ENCODE assay signal across 8 mouse cellular contexts in the genomic region with DNA sequence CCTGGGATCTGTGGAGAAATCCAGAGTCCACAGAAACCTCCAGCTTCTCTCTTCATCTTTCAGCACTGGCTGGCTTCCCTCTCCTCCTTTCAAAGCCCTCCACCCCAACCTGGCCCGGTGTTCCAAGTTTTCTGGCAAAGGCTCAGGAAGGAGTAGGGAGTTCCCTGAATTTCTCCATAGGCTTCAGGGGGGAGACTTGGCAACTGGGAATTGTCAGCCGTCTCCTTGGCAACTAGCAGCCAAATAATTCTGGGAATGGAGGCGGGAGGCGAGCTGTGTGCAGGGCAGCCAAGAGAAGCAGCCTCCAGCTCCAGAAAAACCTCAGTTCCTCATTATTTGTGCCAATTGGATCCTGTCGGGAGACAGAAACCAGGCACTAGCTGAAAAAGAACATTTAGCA. TPM values are rescaled to one million over a fixed set of nuclear protein-coding genes. Genes with fewer than 3 reads are reported as not detected.
DNase-seq lines count a peak whose midpoint lies in the region; ATAC-seq and TF ChIP-seq lines count a peak whose summit lies in the region.

No protein-coding gene starts in this region.

- H3K4me3 ChIP-seq in ES-E14 (ENCODE audit: insufficient read depth in 1 of 2, low read depth in 1 of 2, low read length in 2 of 2, poor library complexity in 1 of 2, severe bottlenecking in 1 of 2) = no peak overlapping the region
- H3K4me3 ChIP-seq in forebrain, embryonic 11.5 days (ENCODE audit: low read depth, low read length) = no peak overlapping the region
- H3K4me3 ChIP-seq in neural tube, embryonic 13.5 days = no peak overlapping the region

- H3K4me2 ChIP-seq in forebrain, embryonic 11.5 days (ENCODE audit: low read depth, low read length, severe bottlenecking) = no peak overlapping the region
- H3K4me2 ChIP-seq in neural tube, embryonic 13.5 days = 0 out of 2 replicates have a peak overlapping the region, but pooled peaks have one; percentile 6

- DNase-seq in ES-E14 (ENCODE audit: low read depth, low spot score) = peak; percentile 4
- peak; percentile 56 for DNase-seq in brain, embryonic 18.5 days (ENCODE audit: low read depth, low spot score)
- peak; percentile 50 for DNase-seq in forebrain, embryonic 11.5 days (ENCODE audit: low spot score)
- DNase-seq in heart, postnatal 10 days = peak; percentile 63 to 69
- peak; percentile 63 to 65 for DNase-seq in left cerebral cortex, postnatal 36 days (ENCODE audit: low spot score in 2 of 2)
- no peak for DNase-seq in thymus, postnatal 36 days
- DNase-seq in thymus, adult 18-20 months = no peak

- no peaks in the 10 kb centered on the region for H3K36me3 ChIP-seq in ES-E14 (ENCODE audit: control insufficient read depth, insufficient read depth, low read length, poor library complexity, severe bottlenecking)
- H3K36me3 ChIP-seq in forebrain, embryonic 11.5 days (ENCODE audit: control insufficient read depth, insufficient read depth, low read length) = no peaks in the 10 kb centered on the region
- no peaks in the 10 kb centered on the region for H3K36me3 ChIP-seq in neural tube, embryonic 13.5 days

- H3K9me3 ChIP-seq in ES-E14 (ENCODE audit: control insufficient read depth, insufficient read depth, low read depth, low read length) = no peaks in the 10 kb centered on the region
- no peaks in the 10 kb centered on the region for H3K9me3 ChIP-seq in forebrain, embryonic 11.5 days (ENCODE audit: control insufficient read depth, low read length)
- H3K9me3 ChIP-seq in neural tube, embryonic 13.5 days = no peaks in the 10 kb centered on the region

- no peak overlapping the region for H3K9ac ChIP-seq in ES-E14 (ENCODE audit: insufficient read depth, low read depth, low read length, poor library complexity, severe bottlenecking)
- no peak overlapping the region for H3K9ac ChIP-seq in forebrain, embryonic 11.5 days (ENCODE audit: low read length)
- no peak overlapping the region for H3K9ac ChIP-seq in neural tube, embryonic 13.5 days

- in situ Hi-C loops in ES-E14 (cut with MboI; ENCODE audit: low sequenced_read_pairs in 2 of 2, unreplicated experiment in 2 of 2) = no loop called here

- no peaks in the 10 kb centered on the region for H3K4me1 ChIP-seq in ES-E14 (ENCODE audit: control insufficient read depth in 2 of 2, insufficient read depth in 2 of 2, low read length in 2 of 2, poor library complexity in 1 of 2)
- no peaks in the 10 kb centered on the region; the same call in 1 of the 2 replicates for H3K4me1 ChIP-seq in forebrain, embryonic 11.5 days (replicated peaks; ENCODE audit: control insufficient read depth, insufficient read depth, low read length)
- H3K4me1 ChIP-seq in neural tube, embryonic 13.5 days (replicated peaks) = peaks cover 19% of the 10 kb centered on the region

- 32% methylated on average over 5 of the region's 5 CpGs for WGBS in forebrain, embryonic 11.5 days
- WGBS in neural tube, embryonic 13.5 days = 22% methylated on average over 5 of the region's 5 CpGs

- intact Hi-C loops in heart, postnatal 10 days (cut with DNase I) = loop anchor here (2.0 kb wide), 1 partner anchor 101 kb away; no protein-coding TSS in a partner anchor
- intact Hi-C loops in left cerebral cortex, postnatal 36 days (cut with DNase I) = loop anchor here (5.0 kb wide), 1 partner anchor 101 kb away; a partner anchor contains a TSS

- no peaks in the 10 kb centered on the region for H3K27me3 ChIP-seq in forebrain, embryonic 11.5 days (ENCODE audit: control insufficient read depth, insufficient read depth, low read length)
- H3K27me3 ChIP-seq in neural tube, embryonic 13.5 days = 0 out of 2 replicates have a peak, but pooled peaks cover 3% of the 10 kb centered on the region

- ATAC-seq in forebrain, embryonic 11.5 days (replicated peaks; ENCODE audit: low FRiP score) = peak; percentile 71
- peak; percentile 79 for ATAC-seq in neural tube, embryonic 13.5 days (ENCODE audit: low read depth)

- H3K27ac ChIP-seq in ES-E14 (ENCODE audit: insufficient read depth, low read depth, low read length, poor library complexity, severe bottlenecking) = no peak overlapping the region
- no peak overlapping the region for H3K27ac ChIP-seq in forebrain, embryonic 11.5 days (ENCODE audit: low read depth, low read length)
- H3K27ac ChIP-seq in neural tube, embryonic 13.5 days (replicated peaks) = no peak overlapping the region; the same call in 1 of the 2 replicates

TF ChIP-seq in ES-E14, 5 proteins besides CTCF, POLR2A, EP300 and RAD21:
- no peak for TF ChIP-seq MAFK (IDR thresholded peaks at IDR 0.05; ENCODE audit: insufficient read depth, low read depth, low read length)
- TF ChIP-seq HCFC1 (IDR thresholded peaks at IDR 0.05; ENCODE audit: borderline replicate concordance, insufficient read depth, low read length) = no peak
- no peak for TF ChIP-seq ZNF384 (IDR thresholded peaks at IDR 0.05; ENCODE audit: low read depth, low read length)
- TF ChIP-seq ZC3H11A (IDR thresholded peaks at IDR 0.05; ENCODE audit: borderline replicate concordance, low read depth, low read length) = no peak
- TF ChIP-seq CHD2 (IDR thresholded peaks at IDR 0.05; ENCODE audit: low read depth, low read length) = no peak

RNA-seq across cellular contexts. Expression of a gene that starts 5.5 kb away (rescaled TPM):
- not detected in 2 replicates for total RNA-seq in ES-E14 (2012; rRNA removed)
- polyA plus RNA-seq in forebrain, embryonic 11.5 days (2014; fragmentation: Nextera tagmentation; extraction: Ambion mirVana) = not detected in 2 replicates
- not detected for total RNA-seq in heart, postnatal 10 days (2021)
- total RNA-seq in left cerebral cortex, postnatal 36 days (2021) = not detected
- polyA plus RNA-seq in neural tube, embryonic 13.5 days (2015; fragmentation: Nextera tagmentation; extraction: Ambion mirVana) = not detected in 2 replicates

RNA-seq across cellular contexts. Expression of a gene that starts 34.8 kb away (rescaled TPM):
- total RNA-seq in ES-E14 (2012; rRNA removed) = 1.6 and 1.8 TPM in 2 replicates
- 8.2 and 8.8 TPM in 2 replicates for polyA plus RNA-seq in forebrain, embryonic 11.5 days (2014; fragmentation: Nextera tagmentation; extraction: Ambion mirVana)
- total RNA-seq in heart, postnatal 10 days (2021) = under 1 TPM in 1 of 2 experiments, not detected in 1; 0.02 TPM
- total RNA-seq in left cerebral cortex, postnatal 36 days (2021) = 10 to 100 TPM; 14.2 to 16.4 TPM
- polyA plus RNA-seq in neural tube, embryonic 13.5 days (2015; fragmentation: Nextera tagmentation; extraction: Ambion mirVana) = 25.1 and 25.8 TPM in 2 replicates

RNA-seq across cellular contexts. Expression of a gene that starts 34.9 kb away (rescaled TPM):
- 20.6 and 25.6 TPM in 2 replicates for total RNA-seq in ES-E14 (2012; rRNA removed)
- polyA plus RNA-seq in forebrain, embryonic 11.5 days (2014; fragmentation: Nextera tagmentation; extraction: Ambion mirVana) = 21.8 TPM in 2 replicates
- total RNA-seq in heart, postnatal 10 days (2021) = 1 to 10 TPM; 7.4 to 8.4 TPM
- 10 to 100 TPM in 1 of 2 experiments, 1 to 10 TPM in 1; 10.0 to 12.7 TPM for total RNA-seq in left cerebral cortex, postnatal 36 days (2021)
- polyA plus RNA-seq in neural tube, embryonic 13.5 days (2015; fragmentation: Nextera tagmentation; extraction: Ambion mirVana) = 15.9 and 17.7 TPM in 2 replicates

RNA-seq across cellular contexts. Expression of a gene that starts 46.5 kb away (rescaled TPM):
- 1.2 and 1.6 TPM in 2 replicates for total RNA-seq in ES-E14 (2012; rRNA removed)
- 0.75 and 1.0 TPM in 2 replicates for polyA plus RNA-seq in forebrain, embryonic 11.5 days (2014; fragmentation: Nextera tagmentation; extraction: Ambion mirVana)
- under 1 TPM in 1 of 2 experiments, not detected in 1; 0.25 TPM for total RNA-seq in heart, postnatal 10 days (2021)
- 1 to 10 TPM in 1 of 2 experiments, under 1 TPM in 1; 0.95 to 1.1 TPM for total RNA-seq in left cerebral cortex, postnatal 36 days (2021)
- polyA plus RNA-seq in neural tube, embryonic 13.5 days (2015; fragmentation: Nextera tagmentation; extraction: Ambion mirVana) = 1.1 and 1.6 TPM in 2 replicates

RNA-seq across cellular contexts. Expression of a gene that starts 46.7 kb away (rescaled TPM):
- total RNA-seq in ES-E14 (2012; rRNA removed) = 14.6 and 17.6 TPM in 2 replicates
- polyA plus RNA-seq in forebrain, embryonic 11.5 days (2014; fragmentation: Nextera tagmentation; extraction: Ambion mirVana) = 31.1 and 34.2 TPM in 2 replicates
- total RNA-seq in heart, postnatal 10 days (2021) = 1 to 10 TPM; 3.5 to 4.5 TPM
- 1 to 10 TPM; 7.3 to 8.0 TPM for total RNA-seq in left cerebral cortex, postnatal 36 days (2021)
- 18.6 and 21.2 TPM in 2 replicates for polyA plus RNA-seq in neural tube, embryonic 13.5 days (2015; fragmentation: Nextera tagmentation; extraction: Ambion mirVana)

Comparison
In these comparisons a context has a peak if more than half of its experiments do, and no peak if none do; other contexts are left out.
1. DNase-seq: peak in ES-E14 (single experiment), brain, embryonic 18.5 days (single experiment), forebrain, embryonic 11.5 days (single experiment), heart, postnatal 10 days (2 of 2) and left cerebral cortex, postnatal 36 days (2 of 2); none in thymus, postnatal 36 days (0 of 2) and thymus, adult 18-20 months (0 of 2).